Mouse (Mus musculus) left cerebral cortex, adult 11 months (tissue): ENCODE measurements at regions not wholly inside any gene's neighbourhood (a gene's known extent, or its start where the extent isn't known, plus 50 kb on each side); places are given as distances from the start of the nearest gene placed in this dataset.
A peak's percentile ranks its signal among the peaks of the same experiment; 100 is the strongest.

Source experiments
- DNase-seq: peaks from one replicate; pipeline ENCODE4 v3.0.0; 2022; ENCODE audit warnings: low spot score

- no peak for DNase-seq
Observed at GRCm38 (mm10) chr17:27364899-27365298, 156.3 kb downstream of the Grm4 start.

GRCm38 (mm10) chr17:27364338-27364737, 156.9 kb downstream of the Grm4 start:
- DNase-seq = no peak

DNA sequence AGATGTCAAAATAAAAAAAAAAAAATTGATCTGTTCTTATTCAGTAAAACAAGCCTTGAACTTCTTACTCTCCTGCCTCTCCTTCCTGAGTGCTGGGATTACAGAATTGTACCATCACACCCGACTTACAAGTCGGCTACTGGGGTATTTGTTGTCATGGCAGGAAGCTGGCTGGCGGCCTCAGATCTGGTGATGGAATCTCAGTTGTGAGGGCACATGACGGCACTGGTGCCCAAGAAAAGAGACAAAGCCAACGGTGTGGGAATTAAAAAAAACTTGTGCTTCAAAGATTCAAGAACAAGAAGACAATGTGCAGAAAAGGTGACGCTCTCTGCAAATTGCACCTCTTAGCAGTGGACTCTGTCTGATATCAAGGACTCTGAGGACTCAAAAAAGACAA, 157.3 kb downstream of the Grm4 start:
- DNase-seq = no peak

- DNase-seq = peak; percentile 61
Observed at GRCm38 (mm10) chr17:27362221-27362620, 158.0 kb upstream of the Lemd2 start.

DNA sequence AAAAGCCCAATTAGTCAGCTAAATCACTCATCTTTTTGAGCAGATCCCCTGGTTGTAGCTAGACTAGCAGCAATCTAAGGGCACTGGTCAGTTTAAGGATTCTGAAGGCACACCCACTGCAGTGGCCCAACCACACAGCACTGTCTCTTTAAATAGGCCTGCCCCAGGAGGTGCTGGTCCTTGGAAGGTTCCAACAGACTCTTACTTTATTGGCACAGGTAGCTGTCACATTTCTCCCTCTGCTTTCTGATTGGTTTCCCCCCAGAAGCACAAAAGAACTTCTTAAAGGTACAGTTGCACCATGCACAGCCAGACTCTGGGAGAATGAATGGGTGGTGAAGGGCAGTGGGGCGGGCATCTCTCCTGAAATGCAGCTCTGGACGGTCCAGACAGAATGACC, 157.1 kb upstream of the Lemd2 start:
- no peak for DNase-seq

DNA sequence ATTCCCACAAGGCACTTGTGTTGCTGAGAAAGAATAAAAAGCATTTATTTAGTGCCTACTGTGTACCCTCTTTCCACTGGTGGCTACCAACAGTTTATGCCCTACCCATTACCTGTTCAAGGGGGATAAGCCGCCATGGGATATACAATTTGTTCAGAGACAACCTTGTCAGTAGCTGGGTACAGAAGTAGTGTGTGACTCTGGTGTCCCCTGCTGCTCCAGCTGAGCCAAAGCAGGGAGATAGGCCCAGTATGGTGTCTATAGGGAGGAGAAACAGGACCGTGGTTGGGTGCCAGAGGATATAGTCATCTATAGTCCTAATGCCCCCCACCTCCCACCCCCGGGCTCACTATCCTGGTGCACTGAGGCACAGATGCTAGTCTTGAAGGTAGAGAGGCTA, 152.6 kb upstream of the Lemd2 start:
- DNase-seq = no peak

GRCm38 (mm10) chr17:27355717-27356116, 151.4 kb upstream of the Lemd2 start:
- DNase-seq = no peak

GRCm38 (mm10) chr17:27355056-27355455, 150.8 kb upstream of the Lemd2 start:
- no peak for DNase-seq

DNA sequence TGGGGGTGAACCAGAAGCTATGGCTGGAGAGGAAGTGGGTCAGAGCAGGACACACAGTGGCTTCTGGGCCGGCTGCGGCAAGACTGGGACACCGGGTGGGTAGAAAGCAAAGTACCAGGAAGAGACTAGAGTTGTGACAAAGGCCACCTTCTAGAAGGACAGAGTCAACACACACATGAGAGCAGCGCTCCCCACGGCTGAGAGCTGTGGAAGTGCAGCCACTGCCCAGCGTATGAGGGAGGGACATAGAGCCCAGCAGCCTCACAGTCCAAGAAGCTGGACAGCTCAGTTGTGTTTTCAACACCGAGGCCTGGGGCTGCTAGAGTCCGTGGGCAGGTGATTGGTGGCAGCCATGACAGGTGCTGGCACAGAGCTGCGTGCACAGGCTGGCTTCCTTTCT, 145.6 kb upstream of the Lemd2 start:
- DNase-seq = no peak

- no peak for DNase-seq
Observed at GRCm38 (mm10) chr17:27349432-27349831, 145.2 kb upstream of the Lemd2 start.

DNA sequence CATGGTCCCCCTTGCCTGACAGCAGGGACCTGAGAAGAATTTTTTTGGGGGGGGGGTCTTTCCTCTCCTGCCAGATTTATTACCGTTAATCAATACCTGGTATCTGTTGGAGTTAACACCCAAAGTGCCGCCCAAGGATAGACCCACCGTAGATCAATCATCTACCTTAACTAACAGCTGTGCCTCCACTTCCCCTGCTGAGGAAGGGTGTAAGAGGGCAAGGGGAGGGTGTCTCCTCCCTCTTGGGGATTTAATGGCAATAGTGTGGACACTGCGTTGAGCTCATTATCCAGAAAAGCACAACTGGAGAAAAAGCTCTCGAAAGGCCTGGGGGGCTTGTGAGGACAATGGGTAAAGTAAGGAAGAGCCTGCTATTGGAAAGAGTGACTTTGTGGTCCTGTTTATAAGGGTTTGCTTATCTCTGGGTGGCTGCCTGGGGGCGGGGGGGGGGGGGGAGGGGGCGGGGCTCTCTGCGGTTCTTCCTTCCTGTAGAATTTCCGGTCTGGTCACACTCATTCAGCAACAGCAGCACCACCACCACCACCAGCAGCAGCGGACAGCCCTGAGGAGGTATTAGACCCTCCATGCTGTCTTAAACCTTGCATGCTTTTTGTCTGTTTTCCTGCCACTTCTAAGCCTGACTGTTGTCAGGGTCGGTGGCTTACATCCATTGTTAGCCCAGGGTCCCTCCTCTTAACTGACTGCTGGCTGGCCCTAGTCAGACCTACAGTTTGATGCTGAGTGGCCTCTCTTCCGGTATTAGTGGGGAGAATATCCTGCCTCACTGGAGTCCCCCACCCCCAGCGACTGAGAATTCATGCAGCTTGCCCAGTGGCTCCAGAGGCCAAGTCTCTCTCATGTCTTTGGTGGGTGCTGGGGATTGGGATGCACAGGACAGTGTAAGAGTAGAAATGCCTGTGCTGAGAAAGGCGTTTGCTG, 138.0 kb upstream of the Lemd2 start:
- no peak for DNase-seq

DNA sequence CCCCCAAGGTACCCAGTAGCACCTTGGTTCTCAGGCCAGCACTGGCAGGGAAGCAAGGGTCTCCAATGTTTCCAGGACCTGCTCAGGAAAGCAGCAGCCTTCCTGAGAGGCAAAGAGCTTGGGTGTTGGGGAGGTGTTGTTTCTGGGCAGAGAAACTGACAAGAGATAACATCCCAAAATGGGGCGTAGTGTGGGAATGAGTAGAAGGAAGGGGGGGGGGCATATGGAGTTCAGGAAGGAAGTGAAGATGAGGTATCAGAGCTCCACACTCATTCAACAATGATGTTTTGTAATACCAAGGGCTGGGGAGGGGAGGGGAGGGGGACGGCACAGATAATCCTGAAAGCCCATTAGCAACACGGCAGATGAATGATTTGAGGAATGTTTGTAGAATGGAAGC, 135.6 kb upstream of the Lemd2 start:
- no peak for DNase-seq

DNA sequence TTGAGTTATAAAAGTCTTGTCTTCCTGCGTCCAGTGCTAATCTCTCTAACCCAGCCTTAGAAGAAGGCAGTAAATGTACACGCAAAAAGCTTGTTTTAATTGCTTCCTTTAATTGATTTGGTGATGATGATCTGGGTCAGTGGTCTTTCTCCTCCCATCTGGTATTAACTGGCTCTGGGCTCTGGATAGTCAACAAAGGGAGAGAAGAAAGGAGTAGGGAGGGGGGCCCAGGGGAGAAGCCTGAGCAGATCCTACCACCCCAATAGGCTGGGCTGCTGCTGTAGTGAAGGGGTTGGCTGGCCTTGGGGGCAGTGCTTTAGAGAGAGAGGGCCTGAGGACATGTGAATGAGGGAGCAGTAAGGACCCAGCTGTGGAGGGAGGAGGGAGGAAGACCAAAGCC, 135.0 kb upstream of the Lemd2 start:
- DNase-seq = no peak

DNA sequence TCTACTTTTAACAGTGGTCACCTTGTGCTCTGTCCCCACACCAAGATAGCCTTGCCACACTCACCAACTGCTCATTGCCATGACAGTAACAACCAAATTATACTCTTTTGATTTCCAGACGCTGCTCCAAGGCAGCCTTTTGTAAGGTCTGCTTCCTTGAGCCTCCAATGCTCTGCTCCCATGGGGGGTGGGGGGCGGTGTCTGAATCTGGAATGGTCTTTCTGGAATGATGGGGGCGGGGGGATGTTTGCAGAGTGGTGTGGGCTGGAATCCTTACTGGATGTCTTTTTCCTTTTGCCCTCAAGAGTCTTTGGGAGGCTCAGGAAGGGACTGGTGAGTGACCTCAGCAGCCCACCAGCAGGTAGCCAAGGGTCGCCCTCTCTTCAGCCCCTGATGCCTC, 131.4 kb upstream of the Lemd2 start:
- no peak for DNase-seq

GRCm38 (mm10) chr17:27333593-27333992, 129.3 kb upstream of the Lemd2 start:
- no peak for DNase-seq

GRCm38 (mm10) chr17:27333141-27333540, 128.9 kb upstream of the Lemd2 start:
- DNase-seq = no peak

DNA sequence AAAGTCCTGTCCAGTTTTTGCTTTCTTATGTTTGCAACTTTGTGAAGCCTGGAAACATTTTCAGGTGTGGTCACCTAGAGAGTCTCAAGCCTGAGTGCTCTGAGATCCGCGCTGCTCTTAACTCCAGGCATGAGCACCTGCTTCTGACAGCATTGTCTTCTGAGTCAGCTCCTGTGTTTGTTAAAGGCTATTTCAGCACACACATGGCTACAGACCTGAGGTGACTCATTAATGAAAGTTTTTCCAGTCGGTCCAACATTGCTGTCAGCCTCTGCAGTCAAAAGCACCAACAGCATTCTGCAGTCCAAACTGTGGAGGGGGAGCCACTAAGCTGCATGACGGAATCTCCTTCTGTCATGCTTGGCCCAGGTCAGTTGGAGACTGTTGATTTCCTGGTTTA, 127.8 kb upstream of the Lemd2 start:
- DNase-seq = no peak

- DNase-seq = no peak
Observed at GRCm38 (mm10) chr17:27331630-27332029, 127.4 kb upstream of the Lemd2 start.

- DNase-seq = no peak
Observed at GRCm38 (mm10) chr17:27329791-27330190, 125.5 kb upstream of the Lemd2 start.

DNA sequence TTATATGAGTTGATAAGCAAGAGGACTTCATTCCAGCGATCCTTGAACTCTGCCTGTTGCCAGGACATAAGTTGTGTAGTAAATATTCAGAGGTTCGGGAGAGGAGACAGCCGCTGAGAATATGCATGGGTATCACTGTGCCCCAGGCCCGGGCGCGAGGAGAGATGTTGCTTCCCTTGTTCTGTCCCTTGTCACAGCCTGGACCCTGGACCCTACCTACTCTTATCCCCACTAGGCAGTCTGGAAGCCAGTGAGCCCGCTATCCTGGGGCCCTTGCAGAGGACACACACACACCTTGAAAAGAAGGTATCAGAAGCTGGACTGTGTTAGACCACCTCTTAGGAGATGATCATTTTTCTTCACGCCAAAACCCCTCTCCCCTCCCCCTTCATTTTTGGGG, 124.9 kb upstream of the Lemd2 start:
- DNase-seq = no peak

GRCm38 (mm10) chr17:27325002-27325460, 120.8 kb upstream of the Lemd2 start:
- DNase-seq = no peak

DNA sequence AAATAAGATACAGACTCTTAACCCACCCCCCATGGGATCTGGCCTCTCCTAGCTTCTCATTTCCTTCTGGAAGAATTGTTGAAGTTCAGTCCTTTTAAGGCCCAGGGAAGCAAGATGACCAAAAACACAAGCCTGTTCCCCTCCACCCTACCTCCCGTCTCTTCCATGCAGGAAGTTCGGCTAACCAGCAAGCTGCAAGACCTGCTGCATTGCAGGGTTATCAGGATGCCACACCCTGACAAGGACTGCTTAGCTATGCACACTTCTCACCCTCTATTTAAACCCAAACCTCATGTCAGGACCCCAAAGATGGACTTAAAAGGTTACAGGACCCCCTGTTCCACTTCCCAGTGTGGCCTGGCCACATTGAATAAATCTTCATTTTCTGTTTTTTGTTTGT, 119.2 kb upstream of the Lemd2 start:
- DNase-seq = no peak

DNA sequence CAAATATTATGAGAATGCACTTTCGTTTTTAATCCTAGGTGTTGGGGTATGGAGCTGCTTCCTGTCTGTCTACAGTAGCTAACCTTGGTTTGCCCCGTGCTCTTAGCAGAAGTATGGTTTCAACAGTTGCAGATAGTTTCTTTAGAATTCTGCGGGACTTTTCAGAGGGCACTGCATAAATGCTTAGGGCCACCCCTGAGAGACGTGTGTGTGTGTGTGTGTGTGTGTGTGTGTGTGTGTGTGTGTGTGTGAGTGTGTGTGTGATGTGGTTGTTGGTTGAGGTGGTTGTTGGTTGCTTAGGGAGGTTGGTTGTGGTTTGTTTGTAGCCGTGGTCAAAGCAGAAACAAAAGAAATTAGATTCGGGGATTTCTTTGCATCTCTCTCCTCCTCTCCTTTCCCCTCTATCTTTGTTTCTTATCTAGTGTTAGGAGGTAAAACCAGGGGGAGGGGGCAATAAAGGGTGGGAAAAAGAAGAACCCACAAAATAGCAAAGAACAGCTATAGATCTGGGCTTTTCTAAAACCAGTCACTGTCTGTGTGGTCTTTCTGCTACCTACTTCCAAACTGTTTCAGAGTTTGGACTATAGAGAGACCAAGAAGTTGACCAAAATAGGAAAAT, 118.7 kb upstream of the Lemd2 start:
- DNase-seq = no peak
